Mouse (Mus musculus): ENCODE data around the gene AU022252. TPM values are rescaled to one million over a fixed set of nuclear protein-coding genes. Genes with fewer than 3 reads are reported as not detected.
"Not testable (repeated sequence)": the region's sequence is repeated elsewhere in the genome, so short reads cannot be mapped to it uniquely, and the experiment has no call there.

The AU022252 gene
- polyA plus RNA-seq (2015; fragmentation: Nextera tagmentation; extraction: Ambion mirVana) = 30.2 and 34.4 TPM in 2 replicates

DNA sequence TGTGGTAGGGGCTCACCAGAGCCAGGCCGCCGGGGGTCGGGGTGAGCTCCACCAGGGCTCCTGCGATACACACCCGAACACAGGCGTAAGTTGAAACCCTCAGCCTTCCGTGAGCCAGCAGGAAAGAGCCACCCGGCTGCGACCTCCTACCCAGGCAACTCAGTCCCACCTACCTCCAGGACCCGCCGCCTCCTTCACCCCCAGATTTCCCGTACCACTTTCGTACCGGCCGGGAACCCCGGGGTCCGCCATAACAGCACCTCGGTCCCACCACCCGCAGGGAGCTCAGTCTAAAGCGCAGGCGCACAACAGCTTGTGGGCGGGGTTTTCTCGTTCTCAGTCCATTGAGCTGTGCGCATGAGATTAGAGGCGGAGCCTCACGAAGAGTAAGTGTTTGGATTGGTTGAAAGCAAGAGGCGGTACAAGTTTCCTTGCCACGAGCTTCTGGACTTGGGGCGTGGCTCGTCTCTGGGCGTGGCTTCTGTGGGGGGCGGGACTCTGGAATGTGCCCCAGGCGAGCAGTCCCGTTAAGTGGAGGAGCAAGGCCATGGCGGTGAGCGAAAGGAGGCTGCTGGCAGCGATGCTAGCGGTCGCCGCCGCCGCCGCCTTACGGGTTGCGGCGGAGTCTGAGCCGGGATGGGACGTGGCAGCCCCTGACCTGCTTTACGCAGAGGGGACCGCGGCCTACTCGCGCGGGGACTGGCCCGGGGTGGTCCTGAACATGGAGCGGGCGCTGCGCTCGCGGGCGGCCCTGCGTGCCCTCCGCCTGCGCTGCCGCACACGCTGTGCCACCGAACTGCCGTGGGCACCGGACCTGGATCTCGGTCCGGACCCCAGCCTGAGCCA, at the start of gene AU022252, which contains the start of gene P3h1:
Gene AU022252 (minus strand): TSS at position 303 of the 846 bp plus-strand sequence.
Gene P3h1 (plus strand): TSS at position 506 of the 846 bp plus-strand sequence.
- peaks cover 24% of the 10 kb centered on the region for H3K36me3 ChIP-seq
- WGBS = under 1% methylated on average over 71 of the region's 71 CpGs
- H3K4me1 ChIP-seq (replicated peaks) = peaks cover 19% of the 10 kb centered on the region
- no peaks in the 10 kb centered on the region for H3K9me3 ChIP-seq
- peak within 1 kb of the TSS; percentile 65 for H3K27ac ChIP-seq
- peak; percentile 93 for ATAC-seq
- H3K9ac ChIP-seq (replicated peaks) = peak within 1 kb of the TSS; percentile 85
- peak within 1 kb of the TSS; percentile 81 for H3K4me3 ChIP-seq (replicated peaks)
- no peaks in the 10 kb centered on the region for H3K27me3 ChIP-seq
- H3K4me2 ChIP-seq (replicated peaks) = peak within 1 kb of the TSS; percentile 92

DNA sequence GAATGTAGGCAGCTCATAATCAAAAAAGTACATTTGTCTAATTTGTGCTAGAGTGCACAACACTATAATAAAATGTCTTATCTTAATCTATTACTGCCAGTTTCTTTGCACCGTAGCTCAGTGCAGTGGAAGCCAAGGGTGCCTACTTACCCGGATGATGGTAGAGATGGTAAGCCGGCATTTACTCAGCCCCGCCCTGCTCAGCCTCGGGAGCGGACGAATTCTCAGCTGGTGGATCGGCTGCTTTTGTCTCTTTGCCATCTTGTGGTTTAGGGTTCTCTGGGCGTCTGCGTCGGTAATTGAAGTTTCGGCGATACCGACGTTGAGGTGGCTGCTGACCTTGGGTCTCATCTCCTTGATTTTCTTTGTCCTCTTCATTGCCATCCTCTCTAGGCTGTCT, 46.3 kb upstream of the AU022252 start:
- WGBS = 90% methylated on average over 15 of the region's 15 CpGs
- not testable (repeated sequence) for H3K4me1 ChIP-seq (replicated peaks); H3K4me3 ChIP-seq (replicated peaks); H3K9ac ChIP-seq (replicated peaks); H3K4me2 ChIP-seq (replicated peaks); H3K9me3 ChIP-seq; ATAC-seq; H3K27ac ChIP-seq; H3K27me3 ChIP-seq
- peaks cover 92% of the 10 kb centered on the region for H3K36me3 ChIP-seq

DNA sequence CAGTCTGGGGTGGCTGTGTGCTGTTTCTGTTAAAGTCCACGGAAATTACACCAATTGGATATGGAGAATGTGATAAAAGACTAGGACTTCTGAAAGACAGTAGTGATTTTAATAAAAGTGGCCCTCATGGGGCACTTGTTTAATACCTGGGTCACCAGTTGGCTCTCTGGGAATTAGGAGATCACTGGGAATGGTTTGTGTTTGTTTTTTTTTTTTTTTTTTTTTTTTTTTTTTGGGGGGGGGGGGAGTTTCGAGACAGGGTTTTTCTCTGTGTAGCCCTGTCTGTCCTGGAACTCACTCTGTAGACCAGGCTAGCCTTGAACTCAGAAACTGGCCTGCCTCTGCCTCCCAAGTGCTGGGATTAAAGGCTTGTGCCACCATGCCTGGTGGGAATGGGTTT, 43.2 kb upstream of the AU022252 start:
- Histone ChIP-seq H3K4me2 (replicated peaks) (no peak overlapping the region), H3K27ac (no peak overlapping the region), H3K9ac (replicated peaks) (no peak overlapping the region), H3K4me1 (replicated peaks) (no peaks in the 10 kb centered on the region), H3K4me3 (replicated peaks) (no peak overlapping the region), H3K9me3 (no peaks in the 10 kb centered on the region), H3K27me3 (no peaks in the 10 kb centered on the region), H3K36me3 (peaks cover 92% of the 10 kb centered on the region)
- WGBS = 89% methylated on average over 2 of the region's 2 CpGs
- ATAC-seq = no peak

DNA sequence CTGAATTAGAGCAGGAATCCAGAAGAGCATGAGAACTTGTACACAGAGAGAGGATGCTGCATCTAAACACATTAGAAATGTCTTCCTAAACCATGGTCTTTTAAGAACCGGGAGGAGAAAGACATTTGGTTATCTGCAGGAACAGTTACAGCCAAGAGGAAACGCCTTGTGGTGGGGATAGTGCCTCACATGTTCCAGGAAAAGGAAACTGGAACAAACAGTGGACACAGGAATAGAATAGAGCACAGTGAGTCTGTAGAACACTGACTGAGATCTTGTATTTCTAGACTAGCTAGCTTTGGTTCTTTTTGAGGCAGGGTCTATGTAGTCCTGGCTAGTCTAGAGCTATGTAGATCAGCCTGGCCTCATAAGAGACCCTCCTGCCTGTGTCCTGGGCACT, 42.7 kb upstream of the AU022252 start:
- Histone ChIP-seq H3K27ac (no peak overlapping the region), H3K9me3 (no peaks in the 10 kb centered on the region), H3K9ac (replicated peaks) (no peak overlapping the region), H3K4me1 (replicated peaks) (no peaks in the 10 kb centered on the region), H3K4me3 (replicated peaks) (no peak overlapping the region), H3K27me3 (no peaks in the 10 kb centered on the region), H3K4me2 (replicated peaks) (no peak overlapping the region), H3K36me3 (peaks cover 94% of the 10 kb centered on the region)
- ATAC-seq = no peak
- WGBS = 92% methylated on average over 2 of the region's 2 CpGs

DNA sequence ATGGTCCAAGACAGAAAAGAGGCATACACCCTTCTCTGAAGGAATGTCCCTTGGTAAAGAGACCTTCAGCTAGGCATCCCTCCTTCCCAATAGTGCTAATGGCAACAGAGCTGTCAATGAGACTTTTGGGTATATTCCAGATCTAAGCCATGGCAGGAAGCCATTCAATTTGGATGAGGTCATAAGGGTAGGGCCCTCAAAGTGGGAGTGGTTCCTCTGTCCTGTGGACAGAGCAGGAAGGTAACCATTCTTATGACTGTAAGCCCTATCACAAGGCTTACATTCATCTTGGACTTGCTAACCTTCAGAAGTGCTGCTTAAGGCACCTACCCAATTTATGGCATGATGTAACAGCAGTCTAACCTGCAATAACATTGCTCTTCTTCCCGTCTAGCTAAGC, 42.1 kb upstream of the AU022252 start:
- Histone ChIP-seq H3K36me3 (peaks cover 94% of the 10 kb centered on the region), H3K27me3 (no peaks in the 10 kb centered on the region)

DNA sequence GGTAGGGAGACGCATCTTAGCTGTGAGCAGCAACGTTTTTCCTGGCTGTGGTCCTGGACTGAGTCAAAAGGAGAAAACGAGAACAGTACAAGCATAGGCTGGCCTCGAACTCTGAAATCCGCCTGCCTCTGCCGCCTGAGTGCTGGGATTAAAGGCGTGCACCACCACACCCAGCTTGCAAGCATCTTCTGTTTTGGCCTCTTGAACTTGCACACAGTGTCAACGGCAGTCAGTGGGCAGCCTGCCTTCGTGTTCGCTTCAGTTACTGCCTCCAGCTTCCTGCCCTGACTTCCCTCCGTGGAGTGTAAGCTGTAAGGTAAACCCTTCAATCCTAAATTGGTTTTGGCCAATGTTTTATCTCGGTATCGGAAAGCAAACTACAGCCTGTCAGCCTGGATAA, 34.1 kb upstream of the AU022252 start:
- H3K4me3 ChIP-seq (replicated peaks) = no peak overlapping the region
- no peak for ATAC-seq
- 79% methylated on average over 13 of the region's 13 CpGs for WGBS

More for the DNA sequence above, 42.1 kb upstream of the AU022252 start:
- Histone ChIP-seq H3K4me2 (replicated peaks) (no peak overlapping the region), H3K9ac (replicated peaks) (no peak overlapping the region), H3K4me3 (replicated peaks) (no peak overlapping the region), H3K4me1 (replicated peaks) (no peaks in the 10 kb centered on the region), H3K9me3 (no peaks in the 10 kb centered on the region), H3K27ac (no peak overlapping the region)
- 95% methylated on average over 1 of the region's 1 CpGs for WGBS
- ATAC-seq = no peak

DNA sequence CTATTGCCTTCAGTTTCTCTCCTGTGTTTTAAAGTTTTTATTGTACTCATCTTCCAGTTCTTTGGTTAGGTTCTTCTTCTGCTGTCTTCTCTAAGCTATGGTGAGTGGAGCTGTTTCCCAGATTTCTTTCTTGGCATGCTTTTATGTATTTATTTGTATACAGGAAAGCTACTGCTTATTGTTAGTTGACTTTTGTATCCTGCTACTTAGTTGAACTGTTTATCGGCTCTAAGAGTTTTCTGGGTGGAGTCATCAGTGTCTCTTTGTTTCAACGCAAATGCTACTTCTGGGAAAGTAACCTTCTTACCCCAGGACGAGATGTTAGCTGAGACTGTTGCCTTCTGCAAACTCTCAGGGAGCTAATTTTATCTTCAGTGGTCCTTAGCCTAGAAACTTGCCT, 30.9 kb upstream of the AU022252 start:
- no peak overlapping the region for H3K4me2 ChIP-seq (replicated peaks)
- WGBS = 80% methylated on average over 3 of the region's 3 CpGs
- no peaks in the 10 kb centered on the region for H3K9me3 ChIP-seq
- no peaks in the 10 kb centered on the region for H3K4me1 ChIP-seq (replicated peaks)
- no peak overlapping the region for H3K9ac ChIP-seq (replicated peaks)
- no peak for ATAC-seq
- 0 out of 2 replicates have a peak, but pooled peaks cover 6% of the 10 kb centered on the region for H3K36me3 ChIP-seq
- no peaks in the 10 kb centered on the region for H3K27me3 ChIP-seq
- no peak overlapping the region for H3K4me3 ChIP-seq (replicated peaks)
- no peak overlapping the region for H3K27ac ChIP-seq

More for the DNA sequence above, 34.1 kb upstream of the AU022252 start:
- Histone ChIP-seq H3K4me2 (replicated peaks) (no peak overlapping the region), H3K27ac (no peak overlapping the region), H3K9me3 (no peaks in the 10 kb centered on the region), H3K4me1 (replicated peaks) (no peaks in the 10 kb centered on the region), H3K36me3 (peaks cover 33% of the 10 kb centered on the region), H3K27me3 (no peaks in the 10 kb centered on the region), H3K9ac (replicated peaks) (no peak overlapping the region)

DNA sequence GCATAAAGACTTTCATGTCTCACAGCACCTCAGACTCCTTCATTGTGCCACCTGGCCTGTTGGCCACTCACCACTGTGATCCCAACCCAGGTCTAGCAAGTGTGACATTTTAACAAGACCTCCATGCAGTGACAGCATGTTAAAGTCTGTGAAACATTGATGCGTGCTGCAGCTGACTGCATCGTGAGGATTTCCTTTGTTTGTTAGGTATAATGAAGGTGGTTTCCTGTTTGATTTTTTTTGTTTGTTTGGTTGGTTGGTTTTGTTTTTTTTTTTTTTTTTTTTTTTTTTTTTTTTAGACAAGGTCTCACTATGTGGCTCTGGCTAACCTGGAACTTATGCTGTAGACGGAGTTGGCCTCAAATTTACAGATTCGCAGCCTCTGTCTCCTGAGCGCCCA, 30.0 kb upstream of the AU022252 start:
- Histone ChIP-seq H3K4me1 (replicated peaks) (no peaks in the 10 kb centered on the region), H3K4me2 (replicated peaks) (no peak overlapping the region), H3K9me3 (no peaks in the 10 kb centered on the region), H3K9ac (replicated peaks) (no peak overlapping the region), H3K4me3 (replicated peaks) (no peak overlapping the region), H3K27me3 (no peaks in the 10 kb centered on the region), H3K27ac (no peak overlapping the region), H3K36me3 (no peaks in the 10 kb centered on the region)
- no peak for ATAC-seq
- WGBS = 94% methylated on average over 5 of the region's 5 CpGs

DNA sequence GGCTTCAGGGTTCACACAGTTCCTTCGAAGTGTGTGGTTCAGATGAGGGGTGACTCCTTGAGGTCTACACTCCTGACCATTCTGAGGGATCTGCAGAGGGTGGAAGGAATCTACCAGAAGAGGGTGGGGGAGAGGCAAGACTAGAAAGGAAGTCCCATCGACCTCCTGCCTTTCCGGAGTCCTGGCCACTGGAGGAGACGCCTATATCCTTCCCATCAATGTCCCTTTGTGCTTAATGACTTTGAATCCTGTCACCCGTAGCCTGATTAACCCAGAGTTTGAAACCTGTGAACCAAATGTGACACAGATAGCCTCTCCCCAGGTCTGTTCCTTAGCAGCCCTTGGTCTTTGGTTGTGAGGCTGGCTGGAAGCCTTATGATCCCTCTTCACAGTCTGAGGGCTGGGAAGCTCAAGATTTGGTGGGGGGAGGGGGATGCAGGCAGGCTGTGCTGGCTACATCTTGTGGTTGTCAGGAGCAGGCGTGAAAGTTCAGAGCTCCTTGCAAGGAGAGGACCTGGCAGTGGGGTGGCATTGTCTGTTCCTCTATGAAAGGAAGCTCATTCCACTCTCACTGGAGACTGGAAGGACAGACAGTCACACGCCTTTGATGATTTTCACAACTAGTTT, 28.7 kb upstream of the AU022252 start:
- Histone ChIP-seq H3K27ac (no peak overlapping the region), H3K4me1 (replicated peaks) (no peaks in the 10 kb centered on the region), H3K4me3 (replicated peaks) (no peak overlapping the region), H3K36me3 (no peaks in the 10 kb centered on the region), H3K9me3 (no peaks in the 10 kb centered on the region), H3K4me2 (replicated peaks) (no peak overlapping the region), H3K9ac (replicated peaks) (no peak overlapping the region), H3K27me3 (no peaks in the 10 kb centered on the region)
- no peak for ATAC-seq
- 71% methylated on average over 7 of the region's 7 CpGs for WGBS

DNA sequence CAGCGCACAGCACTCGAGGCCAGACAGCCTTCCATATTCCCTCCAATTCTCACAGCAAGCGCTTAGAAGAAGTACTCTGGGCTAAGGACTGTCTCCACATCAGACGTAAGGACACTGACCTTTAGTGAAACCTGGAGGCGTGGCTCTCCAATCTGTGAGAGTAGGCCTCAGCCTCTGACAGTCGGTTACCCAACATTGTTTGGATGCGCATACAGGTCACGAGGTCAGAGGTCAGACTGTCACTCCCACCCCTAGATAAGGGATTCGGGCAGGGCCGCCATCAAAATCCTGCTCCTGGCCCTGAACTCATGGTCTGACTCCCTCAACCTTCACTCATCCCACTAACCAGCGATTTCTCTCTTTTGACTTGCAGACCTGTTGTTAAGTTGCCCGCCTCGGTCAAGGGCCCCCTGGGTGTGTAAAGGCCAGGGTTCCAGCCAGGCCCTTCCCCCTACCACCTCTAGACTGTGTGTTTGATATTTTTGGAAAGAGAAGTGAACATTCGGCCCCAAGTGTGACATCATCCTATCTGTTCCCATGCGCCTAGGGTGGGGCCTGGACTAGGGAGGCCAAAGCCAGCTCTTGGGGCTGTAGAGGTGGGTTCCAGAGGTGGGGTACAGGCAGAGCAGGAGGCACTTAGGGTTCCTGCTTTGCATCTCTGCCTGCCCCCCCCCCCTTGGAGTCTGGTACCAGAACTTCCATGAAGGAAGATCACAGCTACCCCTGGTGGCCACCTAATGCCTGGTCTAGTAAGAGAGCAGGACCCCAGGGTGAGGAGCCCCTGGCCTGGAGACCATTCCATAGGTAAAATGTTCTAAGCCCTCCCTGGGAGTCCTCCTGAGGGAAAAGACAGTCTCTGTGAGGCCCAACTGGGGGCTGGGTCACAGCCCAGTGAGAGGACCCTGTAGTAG, 27.1 kb upstream of the AU022252 start:
- H3K9me3 ChIP-seq = no peaks in the 10 kb centered on the region
- no peak overlapping the region for H3K9ac ChIP-seq (replicated peaks)
- H3K36me3 ChIP-seq = no peaks in the 10 kb centered on the region
- H3K4me3 ChIP-seq (replicated peaks) = no peak overlapping the region
- WGBS = 84% methylated on average over 15 of the region's 15 CpGs
- no peak for ATAC-seq
- H3K27me3 ChIP-seq = no peaks in the 10 kb centered on the region
- H3K4me1 ChIP-seq (replicated peaks) = peaks cover 11% of the 10 kb centered on the region
- no peak overlapping the region for H3K27ac ChIP-seq
- no peak overlapping the region for H3K4me2 ChIP-seq (replicated peaks)

DNA sequence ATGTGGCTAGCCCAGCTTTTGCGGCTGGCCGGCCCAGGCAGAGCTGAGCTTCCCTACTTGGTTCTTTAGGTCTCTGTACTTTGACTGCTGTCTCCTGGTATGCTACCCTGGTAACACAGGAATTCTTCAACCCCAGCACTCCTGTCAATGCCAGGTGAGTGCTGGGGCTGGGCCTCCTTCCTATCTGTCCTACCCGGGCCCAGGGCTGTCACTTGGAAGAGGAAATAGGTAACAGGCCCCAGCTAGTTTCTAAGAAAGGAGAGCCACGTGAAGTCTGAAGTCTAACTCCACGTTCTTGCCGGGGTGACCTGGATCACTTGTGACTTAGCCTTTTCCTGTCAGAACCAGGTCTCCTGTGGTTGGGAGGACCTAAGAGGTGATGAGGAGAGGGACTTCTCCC, 24.6 kb upstream of the AU022252 start:
- ATAC-seq = no peak
- WGBS = 82% methylated on average over 6 of the region's 6 CpGs

More for the DNA sequence above, 24.6 kb upstream of the AU022252 start:
- no peak overlapping the region for H3K4me2 ChIP-seq (replicated peaks)
- peaks cover 22% of the 10 kb centered on the region for H3K4me1 ChIP-seq (replicated peaks)
- no peak overlapping the region for H3K4me3 ChIP-seq (replicated peaks)
- H3K27ac ChIP-seq = no peak overlapping the region
- H3K36me3 ChIP-seq = no peaks in the 10 kb centered on the region
- no peak overlapping the region for H3K9ac ChIP-seq (replicated peaks)
- no peaks in the 10 kb centered on the region for H3K9me3 ChIP-seq
- H3K27me3 ChIP-seq = no peaks in the 10 kb centered on the region

Measured in midbrain, embryonic 13.5 days (tissue).